Mouse (Mus musculus) limb, embryonic 11.5 days (tissue): ENCODE measurements around the gene Nup155. TPM values are rescaled to one million over a fixed set of nuclear protein-coding genes. Genes with fewer than 3 reads are reported as not detected.

Source experiments
- polyA plus RNA-seq: library from polyadenylated mRNA; unstranded; fragments of >200 nt; fragmentation: Nextera tagmentation; extraction: Ambion mirVana; gene quantifications from 2 replicates; pipeline ENCODE4 v1.2.1, GENCODE M21; 2014

The Nup155 gene
- polyA plus RNA-seq, 1 experiment from 2014 or later = 28.4 TPM

Other genes with a start within 250 kb of the Nup155 start
- 73.3 and 74.5 TPM in 2 replicates for gene Wdr70, start 10.1 kb upstream of the Nup155 start, polyA plus RNA-seq
- gene Cplane1, start 59.8 kb downstream of the Nup155 start, polyA plus RNA-seq = 14.3 TPM in 2 replicates